Mouse (Mus musculus): ENCODE measurements around the gene Osbpl11. TPM values are rescaled to one million over a fixed set of nuclear protein-coding genes. Genes with fewer than 3 reads are reported as not detected.

Gene Osbpl11
- total RNA-seq, 2 experiments from 2014 or later, result 15.0 to 16.4 TPM

- intact Hi-C loops (cut with DNase I), result no loop called here
- DNase-seq (ENCODE audit: low spot score in 2 of 2), result no peak
These were observed 98.2 kb downstream of the Osbpl11 start for GRCm38 (mm10) chr16:33283079-33283478.

- intact Hi-C loops (cut with DNase I), result no loop called here
These were observed 103.7 kb downstream of the Osbpl11 start for GRCm38 (mm10) chr16:33288536-33288935.

DNA sequence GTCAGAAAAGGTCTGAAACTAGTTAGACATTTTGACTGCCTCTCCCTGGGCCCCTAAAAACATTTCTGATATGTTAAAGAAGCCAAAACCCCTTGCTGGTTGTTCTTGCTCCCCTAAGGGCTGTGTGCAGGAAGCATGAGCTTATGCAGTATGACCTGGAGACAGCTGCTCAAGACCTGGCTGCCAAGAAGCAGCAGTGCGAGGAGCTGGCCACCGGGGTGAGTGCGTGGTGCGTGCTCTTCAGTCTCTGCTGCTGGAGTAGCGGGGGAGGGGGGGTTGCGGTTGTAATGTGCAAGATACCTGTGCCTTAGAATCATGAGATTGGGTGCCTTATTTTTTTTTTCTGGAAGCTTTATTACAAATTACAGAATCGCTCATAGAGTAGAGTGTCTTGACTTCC is 105.1 kb downstream of the Osbpl11 start:
- intact Hi-C loops (cut with DNase I), result no loop called here
- no peak for DNase-seq (ENCODE audit: low spot score in 2 of 2)

More at GRCm38 (mm10) chr16:33288536-33288935, 103.7 kb downstream of the Osbpl11 start:
- DNase-seq (ENCODE audit: low spot score in 2 of 2), result no peak

DNA sequence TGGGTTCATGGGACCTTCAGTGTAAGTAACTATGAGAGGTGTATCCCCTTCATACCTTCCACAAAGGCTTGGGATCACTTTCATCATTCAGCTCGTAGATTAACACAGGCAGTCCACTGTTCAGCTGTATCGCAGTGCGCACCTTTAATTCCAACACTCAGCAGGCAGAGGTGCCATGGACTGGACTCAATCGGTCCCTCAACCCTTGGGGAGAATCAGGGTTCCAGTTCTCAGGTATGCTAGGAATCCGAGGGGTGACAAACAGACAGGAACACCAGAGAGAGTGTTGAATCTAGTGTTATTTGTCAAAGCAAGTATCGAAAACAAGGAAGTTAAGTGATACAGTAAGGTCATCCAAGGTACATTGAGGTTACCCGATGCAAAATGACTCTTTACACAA is 107.4 kb downstream of the Osbpl11 start:
- no peak for DNase-seq (ENCODE audit: low spot score in 2 of 2)
- intact Hi-C loops (cut with DNase I), result no loop called here

Other genes starting within 250 kb of the Osbpl11 start
- gene Iqcg, start 128.9 kb upstream of the Osbpl11 start, total RNA-seq (2021), result 1 to 10 TPM; 5.4 to 5.8 TPM
- gene Rpl35a, start 128.6 kb upstream of the Osbpl11 start, total RNA-seq (2021), result 100 to 1,000 TPM; 266 to 277 TPM
- gene Lmln, start 122.5 kb upstream of the Osbpl11 start, total RNA-seq (2021), result 10 to 100 TPM; 10.3 to 11.9 TPM
- gene Snx4, start 66.4 kb downstream of the Osbpl11 start, total RNA-seq (2021), result 10 to 100 TPM; 37.0 to 40.0 TPM
- gene Zfp148, start 195.8 kb downstream of the Osbpl11 start, total RNA-seq (2021), result 100 to 1,000 TPM; 159 TPM

Measured in left cerebral cortex, postnatal 36 days (tissue).